Mouse (Mus musculus): ENCODE measurements at regions not wholly inside any gene's neighbourhood (a gene's known extent, or its start where the extent isn't known, plus 50 kb on each side); places are given as distances from the start of the nearest gene placed in this dataset.
"Not testable (repeated sequence)": the region's sequence is repeated elsewhere in the genome, so short reads cannot be mapped to it uniquely, and the experiment has no call there.

DNA sequence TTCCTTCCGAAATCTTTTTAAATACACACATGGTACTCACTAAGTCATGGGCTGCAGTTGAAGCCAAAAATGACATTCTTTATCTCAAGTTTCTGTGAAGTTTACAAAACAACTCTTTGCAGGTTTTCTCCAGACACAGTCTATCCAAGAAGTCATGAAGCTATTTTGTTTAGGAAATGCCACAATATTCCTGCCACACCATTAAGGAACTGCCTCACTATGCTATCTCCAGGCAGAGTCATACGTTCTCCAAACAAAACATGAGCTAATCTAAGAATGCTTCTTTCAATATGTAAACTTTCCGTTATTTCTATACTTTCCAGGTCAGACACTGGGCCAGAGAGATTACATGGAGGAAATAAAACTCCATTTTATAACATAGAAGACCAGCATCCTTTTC is 198.7 kb upstream of the Fbxl7 start:
- no peak overlapping the region for H3K27ac ChIP-seq (ENCODE audit: low read length)
- H3K9ac ChIP-seq (ENCODE audit: low read length): no peak overlapping the region
- no peaks in the 10 kb centered on the region for H3K4me1 ChIP-seq (ENCODE audit: control insufficient read depth, insufficient read depth, low read length)
- WGBS: 50% methylated on average over 3 of the region's 3 CpGs
- no peaks in the 10 kb centered on the region for H3K36me3 ChIP-seq (ENCODE audit: control insufficient read depth, insufficient read depth, low read length)
- no peak overlapping the region for H3K4me3 ChIP-seq (replicated peaks; ENCODE audit: low read length)
- ATAC-seq (ENCODE audit: insufficient read depth, low FRiP score): no peak
- no peaks in the 10 kb centered on the region for H3K27me3 ChIP-seq (ENCODE audit: control insufficient read depth, insufficient read depth, low read length)
- no peaks in the 10 kb centered on the region for H3K9me3 ChIP-seq (replicated peaks; ENCODE audit: control insufficient read depth, low read length)
- H3K4me2 ChIP-seq (ENCODE audit: low read depth, low read length): no peak overlapping the region

DNA sequence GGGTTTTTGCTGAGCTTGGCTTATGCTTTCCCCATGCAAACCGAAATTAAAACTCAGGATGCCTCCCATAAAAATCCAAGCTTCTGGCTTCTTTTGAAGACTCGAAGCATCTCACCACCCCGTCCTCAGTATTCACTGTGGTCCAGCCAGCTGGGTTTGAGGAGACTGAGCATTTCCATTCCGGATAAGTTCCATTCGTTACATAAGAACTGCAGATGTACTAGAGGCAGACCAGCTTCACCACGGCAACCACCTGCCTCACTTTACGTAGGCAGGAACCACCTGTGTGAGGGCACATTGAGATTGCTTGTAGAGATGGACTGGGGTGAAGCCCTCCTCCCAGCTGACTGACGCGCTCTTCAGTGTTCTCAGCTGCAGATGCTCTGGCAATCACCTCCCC is 199.9 kb upstream of the Fbxl7 start:
- no peak overlapping the region for H3K4me2 ChIP-seq (ENCODE audit: low read depth, low read length)
- no peaks in the 10 kb centered on the region for H3K9me3 ChIP-seq (replicated peaks; ENCODE audit: control insufficient read depth, low read length)
- no peak overlapping the region for H3K4me3 ChIP-seq (replicated peaks; ENCODE audit: low read length)
- H3K36me3 ChIP-seq (ENCODE audit: control insufficient read depth, insufficient read depth, low read length): no peaks in the 10 kb centered on the region
- no peak overlapping the region for H3K9ac ChIP-seq (ENCODE audit: low read length)
- no peak for ATAC-seq (ENCODE audit: insufficient read depth, low FRiP score)
- 89% methylated on average over 9 of the region's 9 CpGs for WGBS
- no peak overlapping the region for H3K27ac ChIP-seq (ENCODE audit: low read length)
- no peaks in the 10 kb centered on the region for H3K4me1 ChIP-seq (ENCODE audit: control insufficient read depth, insufficient read depth, low read length)
- no peaks in the 10 kb centered on the region for H3K27me3 ChIP-seq (ENCODE audit: control insufficient read depth, insufficient read depth, low read length)

DNA sequence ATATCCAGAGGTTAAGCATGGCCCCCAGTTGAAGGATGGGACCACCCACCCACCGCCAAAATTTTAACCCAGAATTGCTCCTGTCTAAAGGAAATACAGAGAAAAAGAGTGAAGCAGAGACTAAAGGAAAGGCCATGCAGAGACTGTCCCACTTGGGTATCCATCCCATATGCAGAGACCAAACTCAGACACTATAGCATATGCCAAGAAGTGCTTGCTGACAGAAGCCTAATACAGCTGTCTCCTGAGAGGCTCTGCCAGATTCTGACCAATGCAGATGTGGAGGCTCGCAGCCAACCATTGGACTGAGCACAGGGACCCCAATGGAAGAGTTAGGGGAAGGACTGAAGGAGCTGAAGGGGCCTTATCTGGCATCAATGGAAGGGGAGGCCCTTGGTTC is 206.2 kb upstream of the Fbxl7 start:
- not testable (repeated sequence) for H3K4me3 ChIP-seq (replicated peaks; ENCODE audit: low read length); H3K27me3 ChIP-seq (ENCODE audit: control insufficient read depth, insufficient read depth, low read length); H3K4me1 ChIP-seq (ENCODE audit: control insufficient read depth, insufficient read depth, low read length); H3K9me3 ChIP-seq (replicated peaks; ENCODE audit: control insufficient read depth, low read length); H3K27ac ChIP-seq (ENCODE audit: low read length); H3K9ac ChIP-seq (ENCODE audit: low read length); H3K36me3 ChIP-seq (ENCODE audit: control insufficient read depth, insufficient read depth, low read length); H3K4me2 ChIP-seq (ENCODE audit: low read depth, low read length); ATAC-seq (ENCODE audit: insufficient read depth, low FRiP score)
- 87% methylated on average over 2 of the region's 2 CpGs for WGBS

- 84% methylated on average over 3 of the region's 3 CpGs for WGBS
- Histone ChIP-seq H3K4me2 (ENCODE audit: low read depth, low read length) (no peak overlapping the region), H3K36me3 (ENCODE audit: control insufficient read depth, insufficient read depth, low read length) (no peaks in the 10 kb centered on the region), H3K27ac (ENCODE audit: low read length) (no peak overlapping the region), H3K27me3 (ENCODE audit: control insufficient read depth, insufficient read depth, low read length) (no peaks in the 10 kb centered on the region), H3K4me3 (replicated peaks; ENCODE audit: low read length) (no peak overlapping the region), H3K9ac (ENCODE audit: low read length) (no peak overlapping the region), H3K9me3 (replicated peaks; ENCODE audit: control insufficient read depth, low read length) (no peaks in the 10 kb centered on the region), H3K4me1 (ENCODE audit: control insufficient read depth, insufficient read depth, low read length) (no peaks in the 10 kb centered on the region)
- no peak for ATAC-seq (ENCODE audit: insufficient read depth, low FRiP score)
Measured at GRCm38 (mm10) chr15:27109130-27109529, 213.8 kb upstream of the Fbxl7 start.

DNA sequence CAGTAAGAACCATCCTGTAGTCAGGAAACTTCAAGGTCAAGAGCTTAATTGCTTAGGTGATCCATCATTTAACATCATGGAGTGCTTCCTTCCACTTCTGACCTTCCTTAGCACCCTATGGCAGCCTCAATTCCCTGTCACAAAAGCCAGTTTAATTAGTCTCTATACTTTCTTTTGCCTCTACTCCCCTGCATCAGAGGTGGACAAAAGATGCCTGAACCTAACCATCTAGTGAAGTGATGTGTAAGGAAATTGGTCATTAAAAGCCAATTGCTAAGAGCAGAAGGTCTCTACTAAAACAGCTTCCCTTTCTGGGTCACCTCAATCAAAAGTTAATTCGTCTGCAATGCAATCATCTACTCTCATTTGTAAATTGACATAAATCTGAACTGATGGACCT is 234.3 kb upstream of the Fbxl7 start:
- WGBS: 27% methylated on average over 1 of the region's 1 CpGs
- Histone ChIP-seq H3K4me1 (ENCODE audit: control insufficient read depth, insufficient read depth, low read length) (no peaks in the 10 kb centered on the region), H3K4me3 (replicated peaks; ENCODE audit: low read length) (no peak overlapping the region), H3K27me3 (ENCODE audit: control insufficient read depth, insufficient read depth, low read length) (no peaks in the 10 kb centered on the region), H3K4me2 (ENCODE audit: low read depth, low read length) (no peak overlapping the region), H3K27ac (ENCODE audit: low read length) (no peak overlapping the region), H3K36me3 (ENCODE audit: control insufficient read depth, insufficient read depth, low read length) (no peaks in the 10 kb centered on the region), H3K9me3 (replicated peaks; ENCODE audit: control insufficient read depth, low read length) (no peaks in the 10 kb centered on the region), H3K9ac (ENCODE audit: low read length) (no peak overlapping the region)
- no peak for ATAC-seq (ENCODE audit: insufficient read depth, low FRiP score)

DNA sequence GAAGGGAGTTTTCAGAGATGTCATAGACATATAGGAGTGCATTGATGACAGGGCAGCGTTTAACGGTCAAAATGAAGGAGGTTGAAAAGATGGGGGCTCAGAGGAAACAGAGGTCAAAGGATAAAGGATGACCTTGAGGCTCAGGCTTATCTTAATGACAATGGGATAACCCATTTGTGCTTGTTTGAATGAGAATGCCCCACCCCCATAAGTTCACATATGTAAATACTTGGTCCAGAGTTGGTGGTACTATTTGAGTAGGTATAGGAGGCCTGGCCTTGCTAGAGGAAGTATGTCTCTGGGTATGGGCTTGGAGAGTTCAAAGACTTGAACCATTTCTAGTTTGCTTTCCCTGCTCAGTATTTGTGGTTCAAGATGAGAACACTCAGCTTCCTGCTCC is 237.4 kb upstream of the Fbxl7 start:
- Histone ChIP-seq H3K27ac (ENCODE audit: low read length) (no peak overlapping the region), H3K4me1 (ENCODE audit: control insufficient read depth, insufficient read depth, low read length) (no peaks in the 10 kb centered on the region), H3K36me3 (ENCODE audit: control insufficient read depth, insufficient read depth, low read length) (no peaks in the 10 kb centered on the region), H3K4me3 (replicated peaks; ENCODE audit: low read length) (no peak overlapping the region), H3K9ac (ENCODE audit: low read length) (no peak overlapping the region), H3K9me3 (replicated peaks; ENCODE audit: control insufficient read depth, low read length) (no peaks in the 10 kb centered on the region), H3K27me3 (ENCODE audit: control insufficient read depth, insufficient read depth, low read length) (no peaks in the 10 kb centered on the region), H3K4me2 (ENCODE audit: low read depth, low read length) (no peak overlapping the region)
- 78% methylated on average over 2 of the region's 2 CpGs for WGBS
- ATAC-seq (ENCODE audit: insufficient read depth, low FRiP score): no peak

DNA sequence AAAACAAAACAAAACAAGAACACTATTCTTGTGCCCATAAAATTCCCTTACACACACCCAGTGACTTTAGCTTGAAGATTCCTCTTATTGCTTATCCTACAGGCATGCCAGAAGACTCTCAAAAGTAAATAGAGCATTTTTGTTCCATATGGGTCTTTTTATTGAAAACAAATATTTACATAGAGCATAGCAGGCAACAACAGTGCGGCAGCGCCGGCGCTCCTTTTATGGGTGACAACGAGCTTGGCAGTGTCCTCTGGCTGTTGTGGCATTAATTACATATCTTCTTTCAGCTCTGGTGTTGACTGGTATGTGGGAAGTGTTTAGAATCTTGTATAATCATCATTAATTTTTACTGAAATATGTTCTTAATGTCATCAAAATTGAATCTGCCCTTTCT is 242.2 kb upstream of the Fbxl7 start:
- Histone ChIP-seq H3K4me2 (ENCODE audit: low read depth, low read length) (no peak overlapping the region), H3K27ac (ENCODE audit: low read length) (no peak overlapping the region), H3K36me3 (ENCODE audit: control insufficient read depth, insufficient read depth, low read length) (no peaks in the 10 kb centered on the region), H3K4me3 (replicated peaks; ENCODE audit: low read length) (no peak overlapping the region), H3K9me3 (replicated peaks; ENCODE audit: control insufficient read depth, low read length) (no peaks in the 10 kb centered on the region), H3K4me1 (ENCODE audit: control insufficient read depth, insufficient read depth, low read length) (no peaks in the 10 kb centered on the region), H3K9ac (ENCODE audit: low read length) (no peak overlapping the region), H3K27me3 (ENCODE audit: control insufficient read depth, insufficient read depth, low read length) (no peaks in the 10 kb centered on the region)
- no peak for ATAC-seq (ENCODE audit: insufficient read depth, low FRiP score)
- WGBS: 60% methylated on average over 5 of the region's 5 CpGs

- no peaks in the 10 kb centered on the region for H3K4me1 ChIP-seq (ENCODE audit: control insufficient read depth, insufficient read depth, low read length)
- no peak overlapping the region for H3K4me2 ChIP-seq (ENCODE audit: low read depth, low read length)
- H3K4me3 ChIP-seq (replicated peaks; ENCODE audit: low read length): no peak overlapping the region
- 74% methylated on average over 6 of the region's 6 CpGs for WGBS
- no peak overlapping the region for H3K9ac ChIP-seq (ENCODE audit: low read length)
- H3K27ac ChIP-seq (ENCODE audit: low read length): no peak overlapping the region
- no peaks in the 10 kb centered on the region for H3K9me3 ChIP-seq (replicated peaks; ENCODE audit: control insufficient read depth, low read length)
- H3K36me3 ChIP-seq (ENCODE audit: control insufficient read depth, insufficient read depth, low read length): no peaks in the 10 kb centered on the region
- no peaks in the 10 kb centered on the region for H3K27me3 ChIP-seq (ENCODE audit: control insufficient read depth, insufficient read depth, low read length)
- no peak for ATAC-seq (ENCODE audit: insufficient read depth, low FRiP score)
Measured at GRCm38 (mm10) chr15:27145860-27146259, 250.5 kb upstream of the Fbxl7 start.

GRCm38 (mm10) chr15:27160986-27161385 is 265.6 kb upstream of the Fbxl7 start:
- no peak for ATAC-seq (ENCODE audit: insufficient read depth, low FRiP score)
- Histone ChIP-seq H3K9me3 (replicated peaks; ENCODE audit: control insufficient read depth, low read length) (no peaks in the 10 kb centered on the region), H3K4me2 (ENCODE audit: low read depth, low read length) (no peak overlapping the region), H3K4me1 (ENCODE audit: control insufficient read depth, insufficient read depth, low read length) (no peaks in the 10 kb centered on the region), H3K4me3 (replicated peaks; ENCODE audit: low read length) (no peak overlapping the region), H3K27ac (ENCODE audit: low read length) (no peak overlapping the region), H3K27me3 (ENCODE audit: control insufficient read depth, insufficient read depth, low read length) (no peaks in the 10 kb centered on the region), H3K9ac (ENCODE audit: low read length) (no peak overlapping the region), H3K36me3 (ENCODE audit: control insufficient read depth, insufficient read depth, low read length) (no peaks in the 10 kb centered on the region)
- 56% methylated on average over 5 of the region's 5 CpGs for WGBS

DNA sequence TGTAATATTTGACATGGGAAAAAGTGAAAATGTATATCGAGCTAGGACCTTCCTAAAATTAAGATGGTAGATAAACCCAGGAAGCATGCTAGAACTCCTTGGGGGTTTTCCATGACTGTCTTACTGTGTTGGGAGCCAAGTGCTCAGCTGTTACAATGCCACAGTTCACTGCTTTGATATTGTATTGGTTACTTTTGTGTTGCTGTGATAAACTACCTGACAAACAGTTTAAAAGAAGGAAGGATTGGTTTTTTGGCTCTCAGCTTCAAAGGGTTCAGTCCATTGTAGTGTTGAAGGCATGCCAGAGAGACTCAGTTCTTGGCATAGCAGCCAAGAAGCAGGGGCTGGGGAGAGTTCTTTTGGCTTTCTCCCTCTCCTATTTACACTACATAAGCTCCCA is 272.1 kb upstream of the Fbxl7 start:
- 59% methylated on average over 1 of the region's 1 CpGs for WGBS
- Histone ChIP-seq H3K9me3 (replicated peaks; ENCODE audit: control insufficient read depth, low read length) (no peaks in the 10 kb centered on the region), H3K36me3 (ENCODE audit: control insufficient read depth, insufficient read depth, low read length) (no peaks in the 10 kb centered on the region), H3K9ac (ENCODE audit: low read length) (no peak overlapping the region), H3K4me1 (ENCODE audit: control insufficient read depth, insufficient read depth, low read length) (no peaks in the 10 kb centered on the region), H3K4me3 (replicated peaks; ENCODE audit: low read length) (no peak overlapping the region), H3K27ac (ENCODE audit: low read length) (no peak overlapping the region), H3K27me3 (ENCODE audit: control insufficient read depth, insufficient read depth, low read length) (no peaks in the 10 kb centered on the region), H3K4me2 (ENCODE audit: low read depth, low read length) (no peak overlapping the region)
- no peak for ATAC-seq (ENCODE audit: insufficient read depth, low FRiP score)
